Mouse (Mus musculus) liver, embryonic 12.5 days (tissue): ENCODE measurements at regions not wholly inside any gene's neighbourhood (a gene's known extent, or its start where the extent isn't known, plus 50 kb on each side); places are given as distances from the start of the nearest gene placed in this dataset.
A peak's percentile ranks its signal among the peaks of the same experiment; 100 is the strongest.

Experiments used
- ATAC-seq: fragments of 200-750 bp; cut with Nextera tagmentation; 2 replicates; pipeline ENCODE4 v1.8.0; 2017; ENCODE audit warnings: moderate number of reproducible peaks, mild to moderate bottlenecking, moderate library complexity
- H3K27ac ChIP-seq: fragments of 300-500 bp; sonication (generic); 2 replicates; pipeline ENCODE4 v1.5.1; 2016; ENCODE audit warnings: mild to moderate bottlenecking
- H3K27me3 ChIP-seq: fragments of 300-500 bp; sonication (generic); replicated peaks from 2 replicates; pipeline ENCODE4 v1.6.1; 2016; ENCODE audit warnings: mild to moderate bottlenecking, moderate library complexity
- H3K36me3 ChIP-seq: fragments of 300-500 bp; sonication (generic); 2 replicates; pipeline ENCODE4 v1.6.1; 2016; ENCODE audit warnings: mild to moderate bottlenecking, moderate library complexity
- H3K4me1 ChIP-seq: fragments of 300-500 bp; sonication (generic); 2 replicates; pipeline ENCODE4 v1.6.1; 2016
- H3K4me2 ChIP-seq: fragments of 300-500 bp; sonication (generic); 2 replicates; pipeline ENCODE4 v1.6.1; 2016; ENCODE audit warnings: mild to moderate bottlenecking, moderate library complexity
- H3K4me3 ChIP-seq: fragments of 300-500 bp; sonication (generic); 2 replicates; pipeline ENCODE4 v1.5.1; 2016; ENCODE audit warnings: mild to moderate bottlenecking, moderate library complexity
- H3K9ac ChIP-seq: fragments of 300-500 bp; sonication (generic); 2 replicates; pipeline ENCODE4 v1.6.1; 2016; ENCODE audit warnings: mild to moderate bottlenecking, moderate library complexity
- H3K9me3 ChIP-seq: fragments of 300-500 bp; sonication (generic); replicated peaks from 2 replicates; pipeline ENCODE4 v1.6.1; 2016; ENCODE audit warnings: mild to moderate bottlenecking, moderate library complexity
- WGBS: fragments of 180-500 bp; shearing (Covaris S2); methylation state at CpG from one replicate; pipeline ENCODE4 v1.1.7; 2016; ENCODE audit not compliant: insufficient replicate concordance; 5-methylcytosine and 5-hydroxymethylcytosine counted together

GRCm38 (mm10) chr16:50847693-50848092 is 256.7 kb upstream of the Ccdc54 start:
- Histone ChIP-seq H3K9me3 (no peaks in the 10 kb centered on the region), H3K36me3 (no peaks in the 10 kb centered on the region), H3K27me3 (no peaks in the 10 kb centered on the region), H3K4me3 (no peak overlapping the region), H3K4me2 (no peak overlapping the region), H3K27ac (no peak overlapping the region), H3K9ac (no peak overlapping the region), H3K4me1 (no peaks in the 10 kb centered on the region)
- no peak for ATAC-seq
- WGBS, result 41% methylated on average over 2 of the region's 2 CpGs

DNA sequence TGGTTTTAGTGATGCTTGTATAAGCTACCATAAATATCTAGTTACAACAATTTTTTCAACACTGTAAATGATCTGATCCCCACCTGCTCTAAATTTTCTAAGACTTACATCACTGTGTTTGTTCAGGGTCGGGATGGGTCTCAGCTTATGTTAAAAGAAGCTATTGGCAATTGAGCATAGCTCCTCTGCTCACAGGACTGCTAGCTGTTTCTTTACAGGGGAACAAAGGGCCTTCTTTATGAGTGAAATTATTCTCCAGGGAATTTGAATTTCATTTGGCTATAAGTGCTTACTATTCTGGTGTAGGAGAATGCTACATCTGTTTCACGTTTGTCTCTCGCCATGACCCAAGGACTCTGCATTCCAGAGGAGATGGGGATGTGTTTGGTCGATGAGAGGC is 255.6 kb upstream of the Ccdc54 start:
- H3K9me3 ChIP-seq, result no peaks in the 10 kb centered on the region
- no peak overlapping the region for H3K4me3 ChIP-seq
- no peaks in the 10 kb centered on the region for H3K27me3 ChIP-seq
- H3K9ac ChIP-seq, result no peak overlapping the region
- WGBS, result 60% methylated on average over 4 of the region's 4 CpGs
- no peak overlapping the region for H3K4me2 ChIP-seq
- no peak overlapping the region for H3K27ac ChIP-seq
- no peaks in the 10 kb centered on the region for H3K4me1 ChIP-seq
- ATAC-seq, result no peak
- H3K36me3 ChIP-seq, result no peaks in the 10 kb centered on the region

DNA sequence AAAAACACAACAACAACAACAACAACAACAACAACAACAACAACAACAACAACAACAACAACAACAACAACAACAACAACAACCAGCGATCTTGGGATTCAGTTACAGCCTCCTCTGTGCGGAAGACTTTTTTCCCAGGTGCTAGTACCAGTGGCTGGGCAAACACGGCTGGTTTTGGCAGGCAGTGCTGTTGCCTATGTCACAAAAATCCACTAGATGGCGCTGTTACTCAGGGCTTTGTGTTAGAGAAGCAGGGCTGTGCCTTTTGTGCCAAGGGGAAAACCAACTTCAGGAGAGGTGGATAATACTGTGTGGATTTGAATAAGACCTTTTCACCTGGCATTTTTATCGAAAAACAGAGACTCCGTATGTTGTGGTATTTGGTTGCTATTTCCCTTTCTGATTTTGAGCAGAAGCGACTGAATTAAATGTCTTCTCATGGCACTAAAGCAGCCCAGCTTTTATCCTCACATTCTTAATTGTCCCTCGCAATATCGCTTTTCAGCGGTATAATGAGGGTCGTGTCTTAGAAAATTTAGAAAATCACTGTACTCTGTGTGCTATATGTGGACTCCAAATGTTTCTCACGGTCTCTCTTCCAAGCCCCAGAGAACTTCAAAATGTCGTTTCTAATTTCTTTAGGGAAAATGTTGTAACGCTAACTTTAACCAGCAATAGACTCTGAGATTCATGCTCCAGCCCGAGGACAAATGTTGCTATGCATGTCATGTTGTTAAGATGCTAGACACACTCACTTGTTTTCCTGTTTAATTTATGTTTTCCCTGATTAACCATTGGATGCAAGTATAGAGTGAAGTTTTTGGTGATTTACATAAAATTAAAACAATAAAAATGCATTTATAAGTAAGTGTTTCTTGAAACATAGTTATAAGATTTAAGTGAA is 251.0 kb upstream of the Ccdc54 start:
- Histone ChIP-seq H3K27ac (no peak overlapping the region), H3K9me3 (no peaks in the 10 kb centered on the region), H3K4me3 (no peak overlapping the region), H3K27me3 (no peaks in the 10 kb centered on the region), H3K9ac (no peak overlapping the region), H3K4me1 (no peaks in the 10 kb centered on the region), H3K4me2 (no peak overlapping the region), H3K36me3 (no peaks in the 10 kb centered on the region)
- 43% methylated on average over 15 of the region's 15 CpGs for WGBS
- ATAC-seq, result no peak

DNA sequence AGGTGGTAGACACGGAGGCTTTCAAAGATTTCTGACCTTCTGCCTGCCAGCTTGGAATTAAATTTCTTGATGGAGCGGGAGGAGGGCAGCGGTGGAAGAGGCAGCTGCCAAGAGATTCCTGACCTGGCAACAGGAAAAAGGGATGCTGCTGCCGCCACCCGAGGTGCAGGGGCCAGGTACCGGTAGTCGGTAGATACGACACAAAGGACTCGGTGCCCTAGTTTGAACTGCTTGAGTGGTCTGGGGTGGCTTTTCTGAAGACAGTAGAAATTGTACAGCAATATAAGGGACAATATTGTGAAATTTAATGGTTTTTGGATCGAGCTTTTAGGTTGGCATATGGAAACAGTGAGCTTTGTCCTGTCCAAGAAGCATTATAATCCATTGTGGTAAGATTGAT is 250.3 kb upstream of the Ccdc54 start:
- Histone ChIP-seq H3K27me3 (no peaks in the 10 kb centered on the region), H3K4me1 (no peaks in the 10 kb centered on the region), H3K36me3 (no peaks in the 10 kb centered on the region), H3K27ac (no peak overlapping the region), H3K4me2 (no peak overlapping the region), H3K4me3 (no peak overlapping the region), H3K9me3 (no peaks in the 10 kb centered on the region), H3K9ac (no peak overlapping the region)
- ATAC-seq, result no peak
- 59% methylated on average over 10 of the region's 10 CpGs for WGBS

DNA sequence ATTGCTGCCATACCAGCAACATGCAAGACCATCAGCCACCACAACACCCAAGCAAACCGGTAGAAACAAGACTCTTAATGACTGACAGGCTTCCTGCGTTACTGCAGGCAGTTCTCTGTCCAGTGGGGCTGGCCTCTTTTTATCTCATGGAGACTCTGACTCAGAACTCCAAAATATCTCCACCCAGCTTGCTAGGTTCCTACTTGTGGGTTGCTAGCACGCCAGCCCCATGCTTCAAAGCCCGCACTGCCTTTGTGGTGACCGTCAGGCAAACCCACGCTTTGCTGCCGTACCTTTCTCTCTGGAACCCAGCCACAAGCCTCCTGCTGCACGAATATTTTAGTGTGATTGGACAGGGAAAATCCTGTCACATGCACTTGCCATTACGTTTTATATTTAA is 248.7 kb upstream of the Ccdc54 start:
- H3K9me3 ChIP-seq, result no peaks in the 10 kb centered on the region
- no peak overlapping the region for H3K4me2 ChIP-seq
- ATAC-seq, result 0 out of 2 replicates have a peak, but pooled peaks have one; percentile 15
- no peak overlapping the region for H3K9ac ChIP-seq
- no peak overlapping the region for H3K4me3 ChIP-seq
- no peaks in the 10 kb centered on the region for H3K36me3 ChIP-seq
- no peaks in the 10 kb centered on the region for H3K27me3 ChIP-seq
- no peaks in the 10 kb centered on the region for H3K4me1 ChIP-seq
- 32% methylated on average over 9 of the region's 9 CpGs for WGBS
- H3K27ac ChIP-seq, result no peak overlapping the region

GRCm38 (mm10) chr16:50837416-50837815 is 246.5 kb upstream of the Ccdc54 start:
- H3K27me3 ChIP-seq, result no peaks in the 10 kb centered on the region
- no peak overlapping the region for H3K4me2 ChIP-seq
- H3K27ac ChIP-seq, result no peak overlapping the region
- no peaks in the 10 kb centered on the region for H3K4me1 ChIP-seq
- WGBS, result 76% methylated on average over 9 of the region's 9 CpGs
- no peak for ATAC-seq
- no peak overlapping the region for H3K4me3 ChIP-seq
- no peaks in the 10 kb centered on the region for H3K9me3 ChIP-seq
- no peaks in the 10 kb centered on the region for H3K36me3 ChIP-seq
- no peak overlapping the region for H3K9ac ChIP-seq

DNA sequence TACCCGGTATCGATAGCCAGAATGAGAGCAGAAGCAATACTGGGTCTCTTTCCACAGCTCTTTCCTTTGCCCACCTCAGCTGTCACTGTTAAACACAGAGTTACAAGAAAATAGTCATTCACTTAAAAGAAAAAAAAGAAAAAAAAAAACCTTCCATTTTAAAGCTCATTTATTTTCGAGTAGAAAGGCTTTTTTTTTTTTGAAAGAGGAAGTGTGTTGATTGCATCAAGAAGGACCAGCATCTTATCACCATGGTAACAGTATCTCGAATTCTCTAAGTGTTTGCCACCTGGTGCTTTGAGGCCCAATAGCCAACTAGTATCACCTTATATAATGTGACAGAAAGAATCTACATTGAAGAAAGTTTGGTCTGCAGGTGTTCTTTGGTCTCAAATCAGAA is 245.5 kb upstream of the Ccdc54 start:
- Histone ChIP-seq H3K36me3 (no peaks in the 10 kb centered on the region), H3K4me2 (no peak overlapping the region), H3K4me1 (no peaks in the 10 kb centered on the region), H3K27ac (no peak overlapping the region), H3K4me3 (no peak overlapping the region), H3K9me3 (no peaks in the 10 kb centered on the region), H3K9ac (no peak overlapping the region), H3K27me3 (no peaks in the 10 kb centered on the region)
- WGBS, result 47% methylated on average over 4 of the region's 4 CpGs
- no peak for ATAC-seq

GRCm38 (mm10) chr16:50833357-50833756 is 242.4 kb upstream of the Ccdc54 start:
- no peaks in the 10 kb centered on the region for H3K4me1 ChIP-seq
- H3K9me3 ChIP-seq, result no peaks in the 10 kb centered on the region
- H3K27ac ChIP-seq, result no peak overlapping the region
- no peak overlapping the region for H3K4me3 ChIP-seq
- H3K27me3 ChIP-seq, result no peaks in the 10 kb centered on the region
- 73% methylated on average over 2 of the region's 2 CpGs for WGBS
- no peak overlapping the region for H3K9ac ChIP-seq
- no peak overlapping the region for H3K4me2 ChIP-seq
- ATAC-seq, result no peak
- no peaks in the 10 kb centered on the region for H3K36me3 ChIP-seq

DNA sequence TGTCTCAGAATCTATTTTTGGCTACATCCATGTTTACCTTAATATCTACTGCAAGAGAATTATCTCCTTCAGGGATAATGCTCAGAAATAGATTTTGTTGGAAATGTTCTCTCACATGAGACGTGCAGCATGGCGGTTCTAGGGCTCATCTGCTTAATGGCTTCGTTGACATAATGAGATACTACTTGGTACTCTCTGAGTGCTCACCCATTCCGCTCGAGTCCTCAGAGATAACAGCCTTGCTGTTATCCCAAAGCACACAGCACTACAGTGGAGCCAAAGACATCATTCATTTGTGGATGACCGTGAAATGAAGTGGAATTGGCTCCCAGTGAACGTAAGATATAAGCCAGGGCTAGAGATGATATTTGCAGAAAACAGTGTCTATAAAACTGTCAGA is 231.4 kb upstream of the Ccdc54 start:
- WGBS, result 55% methylated on average over 7 of the region's 7 CpGs
- Histone ChIP-seq H3K4me2 (no peak overlapping the region), H3K9ac (no peak overlapping the region), H3K4me3 (no peak overlapping the region), H3K27me3 (no peaks in the 10 kb centered on the region), H3K36me3 (no peaks in the 10 kb centered on the region), H3K27ac (no peak overlapping the region), H3K4me1 (no peaks in the 10 kb centered on the region), H3K9me3 (no peaks in the 10 kb centered on the region)
- ATAC-seq, result no peak

DNA sequence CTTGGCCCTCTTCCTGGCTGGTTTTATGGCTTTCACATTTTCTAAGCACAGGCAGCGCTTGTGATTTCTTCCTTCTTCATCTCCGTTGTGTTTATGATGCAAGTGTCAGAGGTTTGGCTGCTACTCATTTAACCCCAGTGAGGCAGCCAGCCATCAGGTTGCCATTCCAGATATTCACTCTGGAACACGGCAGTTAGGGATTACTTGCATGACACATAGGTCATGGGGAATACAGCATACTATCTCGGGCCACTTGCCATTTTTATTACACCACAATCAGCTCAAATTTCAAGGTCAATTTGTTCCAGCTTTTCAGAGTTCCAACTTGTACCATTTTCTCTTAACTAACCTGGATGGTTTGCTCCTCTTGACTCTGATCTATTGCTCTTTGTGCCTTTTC is 223.7 kb upstream of the Ccdc54 start:
- Histone ChIP-seq H3K27me3 (no peaks in the 10 kb centered on the region), H3K4me3 (no peak overlapping the region), H3K27ac (no peak overlapping the region), H3K4me2 (no peak overlapping the region), H3K36me3 (no peaks in the 10 kb centered on the region), H3K9me3 (no peaks in the 10 kb centered on the region), H3K9ac (no peak overlapping the region), H3K4me1 (no peaks in the 10 kb centered on the region)
- 70% methylated on average over 4 of the region's 4 CpGs for WGBS
- no peak for ATAC-seq

DNA sequence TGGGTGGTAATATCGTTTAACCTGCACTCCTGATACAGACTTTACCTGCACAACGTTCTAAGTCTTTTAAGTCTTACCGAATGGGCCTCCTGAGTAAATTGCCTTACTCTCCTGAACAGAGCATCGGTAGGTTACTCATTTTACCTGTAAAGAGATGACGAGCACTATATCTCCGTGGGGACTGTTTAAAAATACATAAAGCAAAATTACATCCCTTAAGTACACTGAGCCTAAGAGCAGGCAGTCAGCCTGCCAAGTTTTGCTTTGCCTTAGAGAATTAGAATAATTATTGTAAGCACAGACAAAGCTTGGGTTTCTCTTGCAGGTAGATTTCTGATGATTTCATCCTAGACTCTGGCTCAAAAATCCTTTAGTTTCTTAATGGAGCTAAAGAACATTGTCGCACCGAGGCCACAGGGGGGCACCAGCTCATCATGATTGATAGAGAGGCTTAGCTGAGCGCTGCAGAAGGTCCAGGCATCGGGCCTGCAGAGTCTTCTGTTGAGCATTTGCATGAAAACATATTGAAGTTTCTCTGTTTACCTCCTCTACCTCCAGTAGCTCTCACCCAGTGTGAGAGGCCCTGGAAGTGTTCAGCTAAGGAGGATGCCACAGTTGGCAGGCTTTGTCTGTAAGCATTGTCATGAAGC is 208.3 kb upstream of the Ccdc54 start:
- H3K27me3 ChIP-seq, result no peaks in the 10 kb centered on the region
- no peak overlapping the region for H3K27ac ChIP-seq
- 47% methylated on average over 10 of the region's 10 CpGs for WGBS
- ATAC-seq, result no peak
- H3K9ac ChIP-seq, result no peak overlapping the region
- H3K36me3 ChIP-seq, result no peaks in the 10 kb centered on the region
- no peaks in the 10 kb centered on the region for H3K9me3 ChIP-seq
- no peaks in the 10 kb centered on the region for H3K4me1 ChIP-seq
- no peak overlapping the region for H3K4me3 ChIP-seq
- no peak overlapping the region for H3K4me2 ChIP-seq

- no peak overlapping the region for H3K4me3 ChIP-seq
- no peaks in the 10 kb centered on the region for H3K27me3 ChIP-seq
- H3K4me1 ChIP-seq, result no peaks in the 10 kb centered on the region
- 60% methylated on average over 6 of the region's 6 CpGs for WGBS
- no peaks in the 10 kb centered on the region for H3K9me3 ChIP-seq
- no peak overlapping the region for H3K27ac ChIP-seq
- H3K36me3 ChIP-seq, result no peaks in the 10 kb centered on the region
- no peak overlapping the region for H3K9ac ChIP-seq
- ATAC-seq, result no peak
- no peak overlapping the region for H3K4me2 ChIP-seq
Observed at GRCm38 (mm10) chr16:50798095-50798494, 207.1 kb upstream of the Ccdc54 start.
